Mouse (Mus musculus): ENCODE results near the gene Alx3.

- TF ChIP-seq MAX (IDR thresholded peaks at IDR 0.05) (no peak), CTCF (IDR thresholded peaks at IDR 0.05; ENCODE audit: control insufficient read depth, insufficient read depth, insufficient read length) (no peak), CEBPB (IDR thresholded peaks at IDR 0.05; ENCODE audit: low read depth) (no peak), USF1 (IDR thresholded peaks at IDR 0.05; ENCODE audit: low read depth) (no peak), MYOG (IDR thresholded peaks at IDR 0.05; ENCODE audit: control insufficient read depth, extremely low read depth, insufficient read length) (no peak)
Measured at GRCm38 (mm10) chr3:107577810-107578390, 16.9 kb upstream of the Alx3 start.
